Mouse (Mus musculus): ENCODE measurements around the gene Ywhae. TPM values are rescaled to one million over a fixed set of nuclear protein-coding genes. Genes with fewer than 3 reads are reported as not detected.

Ywhae gene
- total RNA-seq, 1 experiment = 432 TPM

DNA sequence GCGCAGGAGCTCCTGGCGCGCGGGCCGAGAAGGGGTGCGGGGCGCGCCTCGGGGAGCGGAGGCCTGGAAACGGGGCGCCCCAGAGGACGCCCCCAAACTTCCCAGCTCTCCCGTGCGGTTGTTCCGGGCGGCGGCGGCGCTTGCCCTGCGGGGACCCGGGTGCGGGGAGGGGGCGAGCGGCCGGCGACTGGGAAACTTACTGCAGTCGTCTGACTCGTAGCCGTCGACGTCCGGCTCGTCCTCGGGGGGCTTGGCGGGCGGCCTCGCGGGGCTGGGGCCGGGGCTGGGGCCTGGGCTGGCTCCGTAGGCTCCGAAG, 62.6 kb downstream of the Ywhae start:
- H3K36me3 ChIP-seq (ENCODE audit: control insufficient read depth, insufficient read depth, low read length, poor library complexity, severe bottlenecking) = no peaks in the 10 kb centered on the region
- H3K9me3 ChIP-seq (ENCODE audit: control insufficient read depth, insufficient read depth, low read depth, low read length) = no peaks in the 10 kb centered on the region
- peak overlapping the region; percentile 59 to 66; a peak in 3 of 4 replicates for H3K4me3 ChIP-seq (ENCODE audit: insufficient read depth in 1 of 2, low read depth in 1 of 2, low read length in 2 of 2, poor library complexity in 1 of 2, severe bottlenecking in 1 of 2)
- peak overlapping the region; percentile 62; the same call in 1 of the 2 replicates for H3K9ac ChIP-seq (ENCODE audit: insufficient read depth, low read depth, low read length, poor library complexity, severe bottlenecking)
- DNase-seq (ENCODE audit: low read depth, low spot score) = no peak
- no peak overlapping the region for H3K27ac ChIP-seq (ENCODE audit: insufficient read depth, low read depth, low read length, poor library complexity, severe bottlenecking)
- in situ Hi-C loops (cut with MboI; ENCODE audit: low sequenced_read_pairs in 2 of 2, unreplicated experiment in 2 of 2) = no loop called here
- peaks cover 0 to 7% of the 10 kb centered on the region in 2 experiments; a peak in 1 of 4 replicates for H3K4me1 ChIP-seq (ENCODE audit: control insufficient read depth in 2 of 2, insufficient read depth in 2 of 2, low read length in 2 of 2, poor library complexity in 1 of 2)
- TF ChIP-seq HCFC1 (IDR thresholded peaks at IDR 0.05; ENCODE audit: borderline replicate concordance, insufficient read depth, low read length) = no peak
- TF ChIP-seq CHD2 (IDR thresholded peaks at IDR 0.05; ENCODE audit: low read depth, low read length) = no peak
- TF ChIP-seq MAFK (IDR thresholded peaks at IDR 0.05; ENCODE audit: insufficient read depth, low read depth, low read length) = no peak
- TF ChIP-seq ZNF384 (IDR thresholded peaks at IDR 0.05; ENCODE audit: low read depth, low read length) = no peak
- no peak for TF ChIP-seq ZC3H11A (IDR thresholded peaks at IDR 0.05; ENCODE audit: borderline replicate concordance, low read depth, low read length)

DNA sequence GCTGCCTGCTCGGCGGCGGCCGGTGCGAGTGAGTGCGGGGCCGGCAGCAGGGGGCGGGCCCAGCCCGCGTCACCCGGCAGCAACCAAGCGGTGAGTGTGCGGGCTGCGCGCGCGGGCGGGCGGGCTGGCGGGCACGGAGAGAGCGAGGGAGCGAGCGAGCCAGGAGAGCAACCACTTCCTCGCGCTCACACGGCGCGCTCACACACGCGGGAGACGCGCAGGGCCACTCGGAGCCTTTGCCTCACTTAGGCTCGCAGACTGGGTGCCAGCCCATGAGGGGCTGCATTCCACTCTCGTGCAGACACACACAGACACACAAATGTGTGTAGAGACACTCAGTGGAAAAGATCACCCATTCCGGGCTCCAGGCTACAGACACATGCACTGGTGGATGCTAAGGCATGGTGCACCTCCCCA, 63.4 kb downstream of the Ywhae start, which contains the start of gene Doc2b:
Gene Doc2b, minus strand, starts transcription at position 21 of the 417 bp plus-strand sequence.
- no peaks in the 10 kb centered on the region for H3K36me3 ChIP-seq (ENCODE audit: control insufficient read depth, insufficient read depth, low read length, poor library complexity, severe bottlenecking)
- H3K4me1 ChIP-seq (ENCODE audit: control insufficient read depth in 2 of 2, insufficient read depth in 2 of 2, low read length in 2 of 2, poor library complexity in 1 of 2) = peaks cover 0 to 9% of the 10 kb centered on the region in 2 experiments; a peak in 2 of 4 replicates
- no peaks in the 10 kb centered on the region for H3K9me3 ChIP-seq (ENCODE audit: control insufficient read depth, insufficient read depth, low read depth, low read length)
- in situ Hi-C loops (cut with MboI; ENCODE audit: low sequenced_read_pairs in 2 of 2, unreplicated experiment in 2 of 2) = no loop called here
- H3K27ac ChIP-seq (ENCODE audit: insufficient read depth, low read depth, low read length, poor library complexity, severe bottlenecking) = no peak within 1 kb of the TSS
- TF ChIP-seq ZC3H11A (IDR thresholded peaks at IDR 0.05; ENCODE audit: borderline replicate concordance, low read depth, low read length) (no peak), MAFK (IDR thresholded peaks at IDR 0.05; ENCODE audit: insufficient read depth, low read depth, low read length) (no peak), ZNF384 (IDR thresholded peaks at IDR 0.05; ENCODE audit: low read depth, low read length) (no peak), HCFC1 (IDR thresholded peaks at IDR 0.05; ENCODE audit: borderline replicate concordance, insufficient read depth, low read length) (no peak), CHD2 (IDR thresholded peaks at IDR 0.05; ENCODE audit: low read depth, low read length) (no peak)
- H3K4me3 ChIP-seq (ENCODE audit: insufficient read depth in 1 of 2, low read depth in 1 of 2, low read length in 2 of 2, poor library complexity in 1 of 2, severe bottlenecking in 1 of 2) = peak within 1 kb of the TSS; percentile 59 to 66; a peak in 3 of 4 replicates
- DNase-seq (ENCODE audit: low read depth, low spot score) = no peak
- peak within 1 kb of the TSS; percentile 62 for H3K9ac ChIP-seq (ENCODE audit: insufficient read depth, low read depth, low read length, poor library complexity, severe bottlenecking)

DNA sequence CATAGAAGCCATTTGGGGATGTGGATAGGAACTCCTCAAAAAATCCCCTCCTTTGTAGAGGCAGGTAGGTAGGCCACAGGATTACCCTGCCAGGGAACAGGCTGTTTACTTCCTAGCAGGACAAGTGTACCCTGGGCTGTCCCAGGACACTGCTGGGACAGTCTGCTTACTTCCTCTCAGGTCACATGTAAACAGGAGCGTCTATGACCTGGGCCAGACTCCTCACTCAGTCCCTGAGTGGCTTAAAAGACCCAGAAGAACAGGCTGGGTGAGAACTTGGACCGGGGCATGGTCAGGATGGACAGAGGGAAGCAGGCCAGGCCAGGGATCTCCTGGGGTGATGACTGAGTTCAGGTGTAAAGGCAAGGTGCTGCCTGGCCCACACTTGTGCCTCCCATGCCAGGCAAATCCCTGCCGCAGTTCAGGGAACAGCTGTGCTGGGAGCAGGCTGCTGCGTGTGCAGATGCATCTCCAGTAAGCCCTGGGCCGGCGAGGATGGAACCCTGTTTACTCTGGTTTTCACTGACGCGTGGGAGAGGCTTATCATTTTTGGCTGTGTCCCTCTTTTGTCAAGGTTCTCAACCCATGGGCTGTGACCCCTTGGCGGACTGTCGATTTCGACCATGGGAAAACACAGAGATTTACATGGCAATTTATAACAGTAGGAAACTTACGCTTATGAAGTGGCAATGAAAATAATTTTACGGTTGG, 64.0 kb downstream of the Ywhae start:
- Histone ChIP-seq H3K4me1 (ENCODE audit: control insufficient read depth in 2 of 2, insufficient read depth in 2 of 2, low read length in 2 of 2, poor library complexity in 1 of 2) (peaks cover 1 to 16% of the 10 kb centered on the region in 2 experiments; a peak in 2 of 4 replicates), H3K4me3 (ENCODE audit: insufficient read depth in 1 of 2, low read depth in 1 of 2, low read length in 2 of 2, poor library complexity in 1 of 2, severe bottlenecking in 1 of 2) (no peak overlapping the region), H3K9me3 (ENCODE audit: control insufficient read depth, insufficient read depth, low read depth, low read length) (no peaks in the 10 kb centered on the region), H3K36me3 (ENCODE audit: control insufficient read depth, insufficient read depth, low read length, poor library complexity, severe bottlenecking) (no peaks in the 10 kb centered on the region), H3K27ac (ENCODE audit: insufficient read depth, low read depth, low read length, poor library complexity, severe bottlenecking) (no peak overlapping the region), H3K9ac (ENCODE audit: insufficient read depth, low read depth, low read length, poor library complexity, severe bottlenecking) (no peak overlapping the region)
- TF ChIP-seq ZC3H11A (IDR thresholded peaks at IDR 0.05; ENCODE audit: borderline replicate concordance, low read depth, low read length) (no peak), ZNF384 (IDR thresholded peaks at IDR 0.05; ENCODE audit: low read depth, low read length) (no peak), MAFK (IDR thresholded peaks at IDR 0.05; ENCODE audit: insufficient read depth, low read depth, low read length) (no peak), CHD2 (IDR thresholded peaks at IDR 0.05; ENCODE audit: low read depth, low read length) (no peak)
- no peak for DNase-seq (ENCODE audit: low read depth, low spot score)
- in situ Hi-C loops (cut with MboI; ENCODE audit: low sequenced_read_pairs in 2 of 2, unreplicated experiment in 2 of 2) = no loop called here

DNA sequence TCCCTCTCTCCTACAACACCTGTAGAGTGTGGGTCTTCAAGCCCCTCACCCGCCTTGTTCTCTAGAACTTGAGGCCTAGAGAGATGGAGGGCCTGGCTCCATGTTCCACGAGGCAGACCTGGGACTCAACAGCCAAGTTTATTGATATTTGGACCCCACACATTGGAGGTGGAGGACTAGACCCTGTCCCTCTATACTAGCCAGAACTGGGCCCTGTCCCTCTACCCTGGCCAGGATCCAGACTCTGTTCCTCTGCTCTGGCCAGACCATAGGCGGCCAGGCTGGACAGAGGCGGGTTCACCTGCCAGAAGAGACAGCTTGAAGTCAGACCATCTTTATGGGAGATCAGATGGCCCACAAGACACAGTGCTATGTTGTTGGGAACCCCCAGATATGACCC, 68.7 kb downstream of the Ywhae start:
- no peak for TF ChIP-seq ZNF384 (IDR thresholded peaks at IDR 0.05; ENCODE audit: low read depth, low read length)
- TF ChIP-seq HCFC1 (IDR thresholded peaks at IDR 0.05; ENCODE audit: borderline replicate concordance, insufficient read depth, low read length) = no peak
- no peak for TF ChIP-seq ZC3H11A (IDR thresholded peaks at IDR 0.05; ENCODE audit: borderline replicate concordance, low read depth, low read length)
- no peak for TF ChIP-seq CHD2 (IDR thresholded peaks at IDR 0.05; ENCODE audit: low read depth, low read length)
- no peak for TF ChIP-seq MAFK (IDR thresholded peaks at IDR 0.05; ENCODE audit: insufficient read depth, low read depth, low read length)
- Histone ChIP-seq H3K27ac (ENCODE audit: insufficient read depth, low read depth, low read length, poor library complexity, severe bottlenecking) (no peak overlapping the region), H3K9ac (ENCODE audit: insufficient read depth, low read depth, low read length, poor library complexity, severe bottlenecking) (no peak overlapping the region), H3K4me3 (ENCODE audit: insufficient read depth in 1 of 2, low read depth in 1 of 2, low read length in 2 of 2, poor library complexity in 1 of 2, severe bottlenecking in 1 of 2) (no peak overlapping the region), H3K36me3 (ENCODE audit: control insufficient read depth, insufficient read depth, low read length, poor library complexity, severe bottlenecking) (no peaks in the 10 kb centered on the region), H3K4me1 (ENCODE audit: control insufficient read depth in 2 of 2, insufficient read depth in 2 of 2, low read length in 2 of 2, poor library complexity in 1 of 2) (peaks cover 7 to 22% of the 10 kb centered on the region in 2 experiments), H3K9me3 (ENCODE audit: control insufficient read depth, insufficient read depth, low read depth, low read length) (no peaks in the 10 kb centered on the region)
- no peak for DNase-seq (ENCODE audit: low read depth, low spot score)
- in situ Hi-C loops (cut with MboI; ENCODE audit: low sequenced_read_pairs in 2 of 2, unreplicated experiment in 2 of 2) = no loop called here

All from ES-E14 (cell line).